Mouse (Mus musculus) CD8-positive naive resting alpha-beta T cell, adult 2 months (primary cell): ENCODE results near the gene Ppfia4.

Experiments used
- DNase-seq, 2 experiments: peaks; one replicate each; pipeline ENCODE4 v3.0.0; 2022; ENCODE audit warnings: low read depth in 2 of 2, low spot score in 2 of 2

Ppfia4 gene

DNA sequence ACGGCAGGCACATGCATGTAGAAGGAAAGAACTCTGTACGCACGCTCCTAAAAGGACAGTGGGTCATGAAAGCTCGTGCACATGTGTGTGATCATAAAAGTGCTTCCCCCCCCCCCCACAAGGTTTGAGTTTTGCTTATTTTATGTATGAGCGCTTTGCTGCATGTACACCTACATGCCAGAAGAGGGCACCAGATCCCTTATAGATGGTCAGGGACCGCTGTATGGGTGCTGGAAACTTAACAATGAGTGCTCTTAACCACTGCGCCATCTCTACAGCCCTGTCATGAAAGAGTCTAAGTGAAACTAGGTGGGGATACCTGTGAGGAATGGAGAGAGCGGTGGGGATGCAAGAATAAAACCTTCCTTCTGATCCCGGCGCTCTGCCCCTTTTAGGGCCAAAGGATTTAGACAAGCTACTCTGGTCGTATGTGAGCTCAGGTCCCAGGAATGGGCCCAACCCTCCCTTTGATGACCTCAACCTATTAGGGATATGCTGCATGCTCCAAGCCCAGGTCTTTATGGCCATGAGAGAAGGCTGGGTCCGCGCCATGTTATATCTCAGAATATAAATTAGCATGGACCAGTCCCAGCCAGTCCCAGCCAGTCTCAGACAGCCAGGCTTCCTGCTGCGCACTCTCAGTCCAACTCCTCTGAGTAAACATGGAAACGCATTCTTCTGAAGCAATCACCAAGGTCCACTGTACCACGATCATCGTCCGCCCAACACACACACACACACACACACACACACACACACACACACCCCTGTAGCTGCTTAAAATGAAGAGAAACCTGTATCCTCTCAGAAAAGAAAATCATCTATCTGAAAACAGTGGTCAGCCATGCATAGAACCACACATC is 7.3 kb upstream of the Ppfia4 start:
- no peak for DNase-seq

DNA sequence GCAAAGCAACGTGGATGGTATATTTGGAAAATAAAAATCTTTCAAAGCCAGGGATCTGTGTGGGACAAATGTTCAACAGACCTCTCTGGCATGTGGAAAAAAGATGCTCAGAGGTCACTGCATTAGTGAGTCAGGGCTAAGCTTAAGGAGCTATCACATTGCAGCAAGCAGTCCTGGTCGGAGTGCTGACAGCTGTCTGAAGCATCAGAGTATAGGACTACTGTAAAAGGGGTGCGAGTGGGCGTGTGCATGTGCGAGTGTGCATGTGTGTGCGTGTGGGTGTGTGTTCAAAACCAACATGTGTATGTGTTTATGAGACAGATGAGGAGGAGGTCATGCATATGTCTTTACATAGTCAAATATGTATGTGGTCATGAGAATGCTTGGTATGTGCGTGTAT is 6.4 kb upstream of the Ppfia4 start:
- no peak for DNase-seq

DNA sequence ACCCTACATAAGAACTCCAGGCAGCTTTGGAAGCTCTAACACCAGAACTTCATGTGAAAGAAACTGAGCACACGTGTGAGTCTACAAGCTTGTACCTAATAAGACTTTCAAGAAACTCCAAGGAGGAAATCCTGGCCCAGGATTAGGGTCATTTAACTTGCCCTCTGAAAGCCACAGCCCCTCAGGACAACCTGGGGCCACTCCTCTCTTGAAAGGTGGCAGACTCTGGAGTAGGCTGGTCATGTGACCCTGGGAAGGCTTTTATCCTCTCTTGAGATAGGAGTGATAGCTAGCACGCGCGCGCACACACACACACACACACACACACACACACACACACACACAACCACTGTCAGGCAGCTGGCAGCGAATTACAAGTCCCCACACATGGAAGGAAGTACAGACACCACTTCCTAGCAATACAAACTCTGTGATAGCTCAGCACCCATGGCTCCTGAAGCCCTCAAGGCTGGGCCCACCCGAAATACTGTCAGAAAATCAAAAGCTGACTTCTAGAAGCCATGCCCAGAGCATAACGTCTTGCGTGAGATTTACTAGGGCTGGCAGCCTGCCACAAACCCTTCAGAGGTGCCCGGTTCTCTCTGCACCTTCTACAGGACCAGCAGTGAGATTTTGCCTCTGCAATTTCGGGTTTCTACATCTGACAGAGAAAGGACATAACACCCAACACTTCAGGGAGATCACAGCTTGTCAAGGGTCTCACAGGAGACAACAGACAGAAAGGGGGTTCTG is 4.4 kb upstream of the Ppfia4 start:
- no peak for DNase-seq

DNA sequence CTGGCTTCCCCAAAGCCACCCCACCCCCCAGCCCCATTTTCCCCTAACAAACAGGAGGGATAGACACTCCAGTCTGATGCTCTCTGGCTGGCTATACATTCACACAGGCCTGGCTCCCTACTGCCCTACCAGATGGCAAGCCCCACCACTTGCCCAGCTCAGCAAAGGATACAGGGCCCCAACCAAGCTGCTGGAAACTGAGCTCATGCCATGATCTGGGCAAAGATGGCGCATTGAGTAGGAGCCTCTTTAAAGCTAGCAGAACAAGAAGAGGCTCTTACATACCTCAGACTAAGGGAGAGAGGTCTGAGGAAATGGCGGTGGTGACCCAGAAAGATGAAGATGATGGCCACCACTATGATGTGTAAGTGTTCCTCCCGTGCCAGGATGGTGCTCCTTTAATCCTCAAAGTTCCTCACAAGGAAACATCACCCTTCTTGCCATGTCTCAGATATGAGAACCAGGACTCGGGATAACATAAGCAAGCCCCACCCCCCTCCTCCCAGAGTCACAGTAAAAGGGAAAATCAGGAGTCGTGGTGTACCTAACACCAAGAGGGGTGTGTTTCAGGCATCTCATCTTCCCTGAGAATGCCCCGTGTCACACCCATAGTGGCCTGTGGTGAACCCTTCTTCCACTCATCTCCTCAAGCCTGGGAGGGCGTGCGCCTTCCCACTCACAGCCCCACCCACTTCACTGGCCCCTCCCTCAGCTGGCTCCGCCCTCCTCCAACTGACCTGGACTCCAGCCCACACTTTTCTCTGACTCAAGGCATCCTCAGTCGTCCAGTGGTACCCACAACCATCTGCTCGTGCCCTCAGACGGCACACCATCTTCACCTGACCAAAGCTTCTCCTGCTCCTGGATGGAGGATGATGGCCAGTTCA is 3.4 kb upstream of the Ppfia4 start:
- no peak for DNase-seq

DNA sequence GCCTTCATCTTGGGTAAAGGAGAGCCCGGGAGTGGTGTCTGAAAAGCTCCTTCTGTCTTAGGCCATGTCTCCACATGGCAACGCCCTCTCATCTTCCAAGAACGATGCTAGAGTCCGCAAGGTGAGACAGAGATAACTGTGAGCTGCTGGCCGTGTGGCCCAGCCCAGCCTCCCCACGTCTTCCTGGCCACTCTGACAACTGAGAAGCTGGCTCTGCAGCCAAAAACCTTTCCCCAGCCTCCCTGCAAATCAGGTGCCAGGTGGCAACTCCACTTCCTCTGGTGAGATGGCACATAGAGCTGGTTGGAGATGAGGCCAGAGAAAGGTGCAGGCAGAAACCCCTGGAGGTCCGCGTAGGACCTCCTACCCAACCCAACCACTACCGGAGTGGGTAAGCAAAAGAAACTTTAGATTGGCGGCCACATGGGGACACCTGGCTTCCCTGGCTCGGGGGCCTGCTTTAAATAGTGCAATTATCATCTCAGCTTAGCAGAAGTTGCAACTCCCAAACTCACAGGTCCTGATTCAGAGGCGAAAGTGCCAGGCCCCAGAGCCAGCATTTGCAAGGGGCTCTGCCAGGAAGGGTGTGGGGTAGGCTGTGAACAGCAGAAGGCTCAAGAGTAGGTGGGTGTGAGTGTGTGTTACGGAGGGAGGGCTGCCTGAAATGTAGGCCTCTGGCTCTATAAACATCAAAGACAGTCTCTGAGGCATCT is 2.6 kb upstream of the Ppfia4 start:
- no peak for DNase-seq

DNA sequence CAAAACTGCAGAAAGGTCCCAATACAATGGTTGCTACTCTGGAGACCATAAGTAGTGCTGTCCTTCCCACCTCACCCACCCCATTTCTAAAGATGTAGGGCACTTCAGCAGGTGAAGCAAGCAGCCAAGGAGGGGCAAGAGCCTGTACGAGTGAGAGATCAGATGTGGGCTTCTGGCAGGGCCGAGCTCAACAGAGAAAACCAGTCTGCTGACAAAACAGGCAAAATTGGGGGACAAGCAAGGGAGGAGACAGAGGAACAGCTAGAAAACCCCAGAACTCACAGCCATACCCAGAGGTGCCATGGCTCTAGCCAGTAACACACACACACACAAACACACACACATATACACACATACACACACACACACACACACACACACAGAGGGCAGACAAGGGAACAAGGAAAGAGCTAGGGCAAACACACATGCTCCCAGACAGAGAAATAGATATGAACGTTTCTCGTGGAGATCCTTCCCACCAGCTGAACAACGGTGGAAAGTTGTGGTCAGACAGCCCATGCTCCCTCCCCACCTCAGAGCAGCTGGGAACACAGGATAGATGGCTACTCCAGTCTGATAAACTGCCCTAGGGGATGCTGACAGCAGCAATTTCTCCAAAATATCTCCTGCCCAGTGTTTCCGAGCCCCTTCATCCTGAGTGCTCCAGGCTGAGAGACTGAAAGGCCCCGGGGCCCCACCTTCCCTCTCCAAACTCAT is 1.5 kb upstream of the Ppfia4 start:
- no peak for DNase-seq

DNA sequence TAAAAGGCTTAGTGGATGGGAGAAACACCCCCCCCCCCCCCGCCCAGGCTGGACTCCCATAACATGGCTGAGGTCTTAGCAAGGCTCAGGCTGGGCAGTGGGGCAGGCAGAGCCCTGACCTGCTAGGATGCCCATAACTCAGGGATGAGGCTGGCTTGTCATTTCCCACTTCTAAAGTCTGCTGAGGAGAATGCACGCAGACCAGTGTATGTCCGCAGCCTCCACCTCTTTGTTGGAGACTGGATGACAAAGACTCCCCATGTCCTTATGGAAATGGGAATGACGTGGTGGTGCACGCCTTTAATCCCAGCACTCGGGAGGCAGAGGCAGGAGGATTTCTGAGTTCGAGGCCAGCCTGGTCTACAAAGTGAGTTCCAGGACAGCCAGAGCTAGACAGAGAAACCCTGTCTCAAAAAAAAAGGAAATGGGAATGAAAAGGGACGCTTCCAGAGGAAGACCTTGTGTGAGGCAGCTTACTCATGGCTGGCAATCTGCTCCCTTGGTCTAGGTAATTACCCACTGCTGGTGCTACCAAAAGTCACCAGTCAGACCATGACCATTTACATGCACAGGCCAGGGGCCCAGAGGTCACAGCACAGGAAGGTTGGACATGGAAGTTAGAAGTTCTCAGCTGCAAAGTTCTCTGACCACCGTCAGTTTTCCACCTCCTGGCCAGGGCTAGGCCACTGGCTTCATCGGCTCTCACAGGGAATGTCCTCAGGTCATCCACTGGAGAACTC is 813 bp upstream of the Ppfia4 start:
- DNase-seq: no peak

DNA sequence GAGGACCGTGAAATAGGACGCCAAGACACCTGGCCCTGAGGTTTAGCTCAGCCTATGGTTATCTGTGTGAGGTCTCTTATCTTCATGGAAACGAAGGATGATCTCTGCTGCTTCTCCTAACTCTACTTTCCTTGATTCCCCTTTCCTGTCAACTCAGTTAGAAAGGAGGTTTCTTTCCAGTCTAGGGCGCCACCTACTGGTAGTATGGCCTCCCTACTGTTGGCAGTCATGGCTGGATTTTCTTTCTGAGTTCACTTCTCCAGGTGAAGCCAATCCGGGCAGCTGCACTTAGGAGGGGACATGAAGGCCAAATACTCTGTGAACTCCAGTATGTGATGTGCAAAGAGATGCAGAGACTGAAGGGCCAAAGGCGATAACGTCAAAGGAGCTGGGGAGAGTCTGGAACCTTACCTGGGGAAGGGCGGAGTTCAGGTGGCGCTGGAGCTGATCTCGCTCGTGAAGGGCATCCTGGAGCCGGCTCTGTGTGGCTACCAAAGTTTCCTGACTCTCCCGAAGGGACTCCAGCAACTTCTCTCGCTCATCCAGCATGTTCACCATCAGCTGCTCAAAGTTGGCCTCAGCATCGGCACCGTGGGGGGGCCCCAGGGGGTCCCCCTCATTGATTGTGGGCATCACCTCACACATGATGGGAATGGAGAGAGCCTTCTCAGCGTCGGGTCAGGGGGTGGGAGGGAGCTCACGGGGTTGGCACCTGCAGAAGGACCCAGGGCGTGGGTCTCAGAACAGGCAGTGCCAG is 671 bp downstream of the Ppfia4 start:
- DNase-seq: peak; percentile 48 to 68

DNA sequence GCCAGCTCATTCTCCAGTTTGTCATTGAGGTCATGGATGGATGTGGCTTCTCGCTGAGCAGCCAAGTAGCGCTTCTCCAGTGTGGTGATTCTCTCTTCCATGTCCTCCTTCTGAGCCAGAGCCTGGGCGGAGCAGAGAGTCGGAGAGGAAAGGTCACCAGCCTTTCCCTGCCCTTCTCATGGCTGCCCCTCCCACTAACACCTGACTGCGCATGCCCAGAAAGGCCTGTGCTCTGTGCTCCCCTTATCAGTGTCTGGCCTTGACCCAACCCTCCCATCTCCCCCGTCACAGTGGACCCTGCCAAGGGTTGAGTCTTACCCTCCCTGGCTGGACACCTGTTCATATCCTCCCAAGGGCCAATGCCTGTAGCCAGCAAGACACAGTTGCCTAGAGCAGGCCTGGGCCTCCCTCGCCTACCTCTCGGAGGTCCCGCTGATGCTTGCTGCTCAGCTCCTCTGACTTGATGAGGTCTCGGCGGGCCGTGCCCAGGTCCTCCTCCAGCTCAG is 5.8 kb downstream of the Ppfia4 start:
- DNase-seq: no peak

DNA sequence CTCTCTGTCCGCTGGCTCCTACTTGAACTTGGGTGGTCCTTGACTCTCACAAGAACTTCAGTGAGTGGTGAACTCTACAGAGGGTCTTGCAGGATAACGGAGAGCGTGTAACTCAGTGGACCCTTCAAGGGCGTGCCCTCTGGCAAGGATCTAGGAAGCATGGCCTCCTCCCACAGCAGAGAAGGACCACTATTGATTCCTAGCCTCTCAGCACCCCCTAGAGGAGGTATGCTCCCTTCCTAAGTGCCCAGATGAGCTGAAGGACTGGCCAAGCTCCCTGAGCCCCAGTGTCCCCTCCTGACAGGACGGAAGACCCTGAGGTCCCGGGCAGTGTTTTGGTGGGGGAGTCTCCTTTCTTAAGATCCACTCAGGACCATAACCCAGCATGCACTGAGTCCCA is 10.1 kb downstream of the Ppfia4 start:
- no peak for DNase-seq

DNA sequence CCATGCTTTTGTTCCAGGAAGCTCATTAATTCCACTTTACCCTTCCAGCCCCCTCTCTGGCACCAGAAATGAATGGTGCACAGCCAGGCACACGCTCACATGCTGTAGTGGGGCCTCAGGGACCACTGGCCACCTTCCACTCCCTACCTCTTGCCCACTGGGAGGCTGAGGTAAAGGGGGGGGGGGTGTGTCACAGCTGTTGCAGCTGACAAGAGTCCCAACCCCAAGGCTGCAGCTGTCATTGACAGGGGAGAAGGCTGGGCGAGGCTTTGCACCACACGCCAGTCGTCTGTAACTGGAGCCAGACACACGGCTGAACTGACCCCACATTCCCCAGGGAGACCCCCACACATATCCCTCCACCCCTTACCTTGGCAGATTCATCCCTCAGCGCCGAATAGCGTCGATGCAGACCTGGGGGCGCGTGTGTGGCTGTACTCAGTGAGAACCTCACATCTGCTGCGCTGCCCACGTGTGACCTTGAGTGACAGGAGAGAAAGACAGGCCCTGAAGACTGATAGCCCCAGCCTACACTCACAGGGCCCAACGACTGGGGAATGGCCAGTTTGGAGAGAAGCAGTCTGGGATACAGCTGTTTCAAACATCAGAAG is 11.9 kb downstream of the Ppfia4 start:
- DNase-seq: no peak

DNA sequence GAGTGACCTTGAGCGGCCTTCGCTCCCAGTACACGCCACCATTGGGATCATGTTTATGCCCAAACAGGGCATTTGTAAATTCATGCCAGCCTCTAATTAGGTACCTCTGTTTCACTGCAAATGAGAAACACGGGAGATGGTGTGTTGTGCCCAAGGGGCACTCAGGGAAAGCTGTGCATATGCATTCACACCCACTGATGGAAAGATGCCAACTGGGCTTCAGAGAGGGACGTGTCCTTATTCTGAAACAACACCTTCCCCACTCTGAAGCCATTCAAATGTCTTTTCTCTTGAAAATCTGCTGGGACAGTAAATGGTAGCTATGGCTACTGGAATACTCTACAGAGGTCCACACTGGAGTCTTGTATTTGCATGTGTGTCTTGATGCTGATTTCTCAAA is 14.5 kb downstream of the Ppfia4 start:
- no peak for DNase-seq

DNA sequence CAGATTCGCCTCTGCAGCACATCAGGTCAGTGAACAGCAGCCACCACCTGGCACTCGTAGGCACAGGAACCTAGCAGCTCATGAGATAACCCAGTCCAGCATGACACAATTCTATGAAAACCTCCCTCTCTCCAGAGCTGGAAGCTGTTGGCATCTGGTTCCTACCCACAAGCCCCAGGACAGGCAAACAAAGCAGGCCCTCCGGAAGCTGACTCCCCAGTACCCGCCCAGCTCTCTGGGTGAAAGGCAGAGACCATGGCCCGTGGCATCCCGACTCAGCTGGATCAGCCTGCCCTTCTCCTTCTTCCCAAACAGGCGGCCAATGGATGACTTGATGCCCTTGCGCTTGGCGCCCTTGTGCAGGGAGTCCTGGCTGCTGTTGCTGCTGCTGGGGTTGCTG is 16.4 kb downstream of the Ppfia4 start:
- DNase-seq: no peak

DNA sequence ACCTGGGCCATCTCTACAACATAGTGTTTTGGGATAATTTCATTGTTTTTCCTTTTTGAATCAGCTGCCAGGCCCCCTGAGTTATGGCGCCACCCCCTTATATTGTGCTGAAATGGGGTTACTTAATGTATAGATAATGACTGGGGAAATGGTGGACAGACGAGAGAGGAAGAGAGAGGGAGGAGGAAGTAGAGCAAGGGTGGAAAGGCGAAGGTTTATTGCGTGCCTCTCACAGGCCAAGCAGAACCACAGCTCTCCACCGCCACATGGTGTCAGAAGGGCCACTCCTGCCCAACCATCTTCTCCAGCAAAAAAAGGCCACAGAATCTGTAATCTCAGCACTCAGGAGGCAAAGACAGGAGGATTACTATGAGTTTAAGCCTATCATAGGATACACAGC is 17.5 kb downstream of the Ppfia4 start:
- DNase-seq: no peak

DNA sequence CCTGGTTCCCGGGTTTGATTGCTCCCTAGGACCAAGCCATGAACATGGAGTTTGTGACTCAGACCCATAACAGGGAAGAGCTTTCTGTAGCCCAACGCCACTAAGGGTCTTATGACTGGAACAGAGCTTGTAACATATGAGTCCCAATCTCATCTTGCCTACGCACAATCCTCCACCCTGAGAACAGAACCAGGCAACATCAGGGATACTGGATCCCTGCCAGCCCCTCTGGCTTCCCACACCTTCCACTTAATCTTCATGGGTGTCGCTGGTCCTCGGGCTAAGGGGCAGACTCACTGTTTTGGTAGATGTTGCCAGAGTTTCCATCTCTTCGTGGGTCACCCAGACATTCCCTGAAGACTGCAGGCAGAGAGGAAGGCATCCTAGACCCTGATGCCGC is 21.0 kb downstream of the Ppfia4 start:
- DNase-seq: no peak

DNA sequence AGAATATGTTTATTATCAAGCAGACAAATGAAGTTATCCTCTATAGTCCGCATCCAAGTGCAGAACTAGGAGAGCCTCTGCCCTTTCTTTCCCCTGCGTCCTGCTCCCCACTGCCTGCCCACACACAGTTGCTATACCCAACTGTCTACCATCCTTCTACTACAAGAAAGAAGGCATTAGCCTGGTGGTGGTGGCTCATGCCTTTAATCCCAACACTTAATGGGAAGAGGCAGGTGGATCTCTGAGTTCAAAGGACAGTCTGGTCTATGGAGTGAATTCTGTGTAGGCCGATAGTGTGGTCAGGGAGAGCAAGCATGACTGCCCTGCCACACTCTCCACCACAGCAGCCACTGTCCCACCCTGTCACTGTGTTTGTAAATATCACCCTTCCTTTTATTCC is 22.0 kb downstream of the Ppfia4 start:
- no peak for DNase-seq

DNA sequence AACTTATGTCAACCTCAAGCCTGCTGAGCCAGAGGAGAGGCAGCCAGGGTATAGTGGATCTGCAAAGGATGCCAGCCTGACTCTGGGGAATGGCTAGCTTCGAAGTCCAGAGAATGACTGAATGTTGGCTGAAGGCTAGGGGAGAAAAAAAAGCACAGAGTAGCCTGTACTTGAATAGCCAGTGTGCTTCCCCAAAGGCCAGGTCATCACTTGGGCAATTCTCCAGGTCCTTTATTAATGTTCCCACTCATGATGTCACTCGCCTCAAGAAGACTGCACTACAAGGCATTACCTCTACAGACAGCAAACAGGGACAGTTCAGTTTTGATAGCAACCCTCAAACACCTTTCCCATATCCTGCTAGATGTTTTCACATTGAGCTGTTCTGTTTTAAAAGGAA is 22.4 kb downstream of the Ppfia4 start:
- no peak for DNase-seq

DNA sequence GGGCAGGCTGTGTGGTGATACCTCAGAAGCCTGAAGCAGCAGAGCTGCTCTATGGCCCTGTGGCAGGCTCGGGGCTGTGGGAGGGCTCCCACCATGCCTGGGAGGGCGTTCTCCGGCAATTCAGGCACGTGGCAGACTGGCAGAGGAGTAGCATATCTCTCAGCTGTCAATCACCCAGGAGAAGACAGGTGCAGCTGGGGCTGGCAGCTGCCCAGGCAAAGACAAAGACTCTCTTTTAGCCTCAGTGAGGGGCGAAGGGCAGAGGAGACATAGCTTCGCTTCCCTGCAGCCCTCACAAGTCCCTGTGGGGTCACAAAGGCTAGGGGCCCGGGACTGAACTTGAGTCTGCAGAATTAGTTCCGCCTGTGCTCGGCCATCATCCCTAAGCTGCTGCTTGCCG is 25.3 kb downstream of the Ppfia4 start:
- DNase-seq: no peak
